Mouse (Mus musculus) heart, adult 8-10 months (tissue): ENCODE measurements around the gene Tmem106a. TPM values are rescaled to one million over a fixed set of nuclear protein-coding genes. Genes with fewer than 3 reads are reported as not detected.
"Not testable (repeated sequence)": the region's sequence is repeated elsewhere in the genome, so short reads cannot be mapped to it uniquely, and the experiment has no call there.

Experiments
- DNase-seq: peaks from one replicate; pipeline ENCODE4 v3.0.0; 2022; ENCODE audit warnings: low spot score
- total RNA-seq, 4 experiments: library from RNA; stranded (reverse); gene quantifications; 2 replicates each; pipeline ENCODE4 v1.2.4; 2022

Gene Tmem106a
- total RNA-seq, 4 experiments from 2014 or later: 3.8 to 6.8 (median 4.1) TPM

- DNase-seq: no peak
These were observed 17.1 kb downstream of the Tmem106a start, which contains the start of gene Gm11634 for GRCm38 (mm10) chr11:101599156-101599555. Gm11634 (minus strand) TSS chr11:101599256.

- peak; percentile 42 for DNase-seq
These were observed 20.4 kb downstream of the Tmem106a start for GRCm38 (mm10) chr11:101602491-101602890.

- DNase-seq: no peak
These were observed 22.1 kb downstream of the Tmem106a start for GRCm38 (mm10) chr11:101604116-101604515.

- peak; percentile 53 for DNase-seq
These were observed 22.8 kb downstream of the Tmem106a start for GRCm38 (mm10) chr11:101604531-101605453.

- DNase-seq: not testable (repeated sequence)
These were observed 25.1 kb downstream of the Tmem106a start for GRCm38 (mm10) chr11:101607134-101607533.

- DNase-seq: no peak
These were observed 28.4 kb downstream of the Tmem106a start for GRCm38 (mm10) chr11:101610445-101610844.

GRCm38 (mm10) chr11:101613596-101613995 is 31.6 kb downstream of the Tmem106a start:
- no peak for DNase-seq

GRCm38 (mm10) chr11:101614116-101614515 is 32.1 kb downstream of the Tmem106a start:
- no peak for DNase-seq

- DNase-seq: no peak
These were observed 33.3 kb downstream of the Tmem106a start for GRCm38 (mm10) chr11:101615380-101615779.

- DNase-seq: no peak
These were observed 34.1 kb downstream of the Tmem106a start for GRCm38 (mm10) chr11:101616104-101616503.

GRCm38 (mm10) chr11:101616948-101617767 is 35.1 kb downstream of the Tmem106a start:
- no peak for DNase-seq

GRCm38 (mm10) chr11:101617849-101618248 is 35.8 kb downstream of the Tmem106a start:
- no peak for DNase-seq

GRCm38 (mm10) chr11:101618596-101618995 is 36.6 kb downstream of the Tmem106a start:
- no peak for DNase-seq

- DNase-seq: not testable (repeated sequence)
These were observed 38.1 kb downstream of the Tmem106a start for GRCm38 (mm10) chr11:101620022-101620655.

GRCm38 (mm10) chr11:101626649-101626994 is 44.6 kb downstream of the Tmem106a start:
- no peak for DNase-seq

GRCm38 (mm10) chr11:101626995-101627856 is 45.2 kb downstream of the Tmem106a start, which contains the start of gene Rdm1:
Rdm1 (plus strand) TSS chr11:101627195.
- DNase-seq: peak; percentile 80

GRCm38 (mm10) chr11:101627857-101628559 is 46.0 kb downstream of the Tmem106a start:
- peak; percentile 91 for DNase-seq

GRCm38 (mm10) chr11:101628733-101629417 is 46.8 kb downstream of the Tmem106a start:
- not testable (repeated sequence) for DNase-seq

GRCm38 (mm10) chr11:101635660-101636059 is 53.6 kb downstream of the Tmem106a start:
- no peak for DNase-seq
